Mouse (Mus musculus) kidney, postnatal 36 days (tissue): Measurements from ENCODE around the gene Zfp639.

Experiments
- DNase-seq, 2 experiments: peaks; one replicate each; pipeline ENCODE4 v3.0.0; 2021 to 2022; ENCODE audit warnings: mixed read lengths in 2 of 2

The Zfp639 gene

GRCm38 (mm10) chr3:32506366-32507225 is 3.5 kb upstream of the Zfp639 start:
- no peak for DNase-seq

- DNase-seq = peak; percentile 73 to 82
These were observed 1.3 kb upstream of the Zfp639 start for GRCm38 (mm10) chr3:32508666-32509324.

GRCm38 (mm10) chr3:32510375-32511190 is 524 bp downstream of the Zfp639 start:
- DNase-seq = peak; percentile 95 to 98

GRCm38 (mm10) chr3:32511191-32511550 is 1.1 kb downstream of the Zfp639 start:
- DNase-seq = no peak

GRCm38 (mm10) chr3:32512686-32513284 is 2.7 kb downstream of the Zfp639 start:
- DNase-seq = no peak

GRCm38 (mm10) chr3:32513528-32513927 is 3.5 kb downstream of the Zfp639 start:
- DNase-seq = no peak

- DNase-seq = no peak
These were observed 17.1 kb downstream of the Zfp639 start for GRCm38 (mm10) chr3:32527181-32527580.

GRCm38 (mm10) chr3:32529303-32529898 is 19.3 kb downstream of the Zfp639 start, which contains the start of gene Mfn1:
Gene Mfn1 (plus strand): TSS chr3:32529465.
- DNase-seq = peak; percentile 96 to 97

- DNase-seq = no peak
These were observed 20.0 kb downstream of the Zfp639 start for GRCm38 (mm10) chr3:32530041-32530440.

- DNase-seq = no peak
These were observed 25.6 kb downstream of the Zfp639 start for GRCm38 (mm10) chr3:32535692-32536091.

- peak; percentile 84 to 95 for DNase-seq
These were observed 27.5 kb downstream of the Zfp639 start for GRCm38 (mm10) chr3:32537556-32537955.

- no peak for DNase-seq
These were observed 28.0 kb downstream of the Zfp639 start for GRCm38 (mm10) chr3:32538091-32538490.

GRCm38 (mm10) chr3:32553061-32553460 is 43.0 kb downstream of the Zfp639 start:
- peak; percentile 50 to 66 for DNase-seq

- DNase-seq = peak; percentile 45 to 64
These were observed 53.3 kb downstream of the Zfp639 start for GRCm38 (mm10) chr3:32563401-32563800.
